Mouse (Mus musculus) erythroblast, embryonic 14.5 days (primary cell): ENCODE data around the gene Perm1. TPM values are rescaled to one million over a fixed set of nuclear protein-coding genes. Genes with fewer than 3 reads are reported as not detected.

Experiments
- H3K27me3 ChIP-seq: 2 replicates; pipeline ENCODE4 v1.6.1; 2012; ENCODE audit warnings: inconsistent platforms; ENCODE audit not compliant: control insufficient read depth
- H3K36me3 ChIP-seq: 2 replicates; pipeline ENCODE4 v1.6.1; 2012; ENCODE audit warnings: mild to moderate bottlenecking, inconsistent platforms; ENCODE audit not compliant: control insufficient read depth
- H3K4me1 ChIP-seq: 2 replicates; pipeline ENCODE4 v1.6.1; 2012; ENCODE audit warnings: inconsistent platforms; ENCODE audit not compliant: control insufficient read depth
- H3K4me3 ChIP-seq: replicated peaks from 2 replicates; pipeline ENCODE3; 2012; ENCODE audit warnings: moderate library complexity, mild to moderate bottlenecking, inconsistent platforms
- H3K9me3 ChIP-seq: 2 replicates; pipeline ENCODE4 v1.6.1; 2012; ENCODE audit warnings: low read length, inconsistent platforms, mixed read lengths; ENCODE audit not compliant: control insufficient read depth
- GATA1 ChIP-seq: IDR thresholded peaks from 2 replicates; pipeline ENCODE4 v1.6.1; 2012; ENCODE audit warnings: low read length, inconsistent platforms, mixed read lengths
- TAL1 ChIP-seq: IDR thresholded peaks from 3 replicates; pipeline ENCODE4 v1.6.1; 2012; ENCODE audit warnings: low read length, inconsistent platforms, mixed read lengths
- polyA plus RNA-seq: library from polyadenylated mRNA; stranded (reverse); fragments of >175 nt; gene quantifications from 2 replicates; pipeline ENCODE4 v1.2.3, GENCODE M21; 2012

Gene Perm1
- polyA plus RNA-seq, 1 experiment: not detected

DNA sequence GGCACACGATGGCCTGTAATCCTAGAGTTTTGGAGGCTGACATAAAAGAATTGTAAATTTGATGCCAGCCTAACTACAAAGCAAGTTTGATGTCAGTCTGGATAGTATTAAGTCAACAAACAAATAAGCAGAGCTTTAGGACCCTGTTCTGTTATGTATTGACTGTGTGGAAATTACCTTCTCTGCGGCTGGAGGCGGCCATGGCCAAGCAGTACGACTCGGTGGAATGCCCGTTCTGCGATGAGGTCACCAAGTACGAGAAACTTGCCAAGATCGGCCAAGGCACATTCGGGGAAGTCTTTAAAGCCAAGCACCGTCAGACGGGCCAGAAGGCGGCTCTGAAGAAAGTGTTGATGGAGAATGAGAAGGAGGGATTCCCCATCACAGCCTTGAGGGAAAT, 2.5 kb upstream of the Perm1 start:
- TF ChIP-seq GATA1 (no peak), TAL1 (no peak)
- Histone ChIP-seq H3K4me1 (no peaks in the 10 kb centered on the region), H3K9me3 (no peaks in the 10 kb centered on the region), H3K27me3 (peaks cover 6% of the 10 kb centered on the region), H3K4me3 (no peak overlapping the region), H3K36me3 (no peaks in the 10 kb centered on the region)

GRCm38 (mm10) chr4:156216196-156216595, 528 bp downstream of the Perm1 start:
- Histone ChIP-seq H3K4me3 (no peak overlapping the region), H3K9me3 (no peaks in the 10 kb centered on the region), H3K4me1 (peaks cover 3% of the 10 kb centered on the region), H3K36me3 (no peaks in the 10 kb centered on the region), H3K27me3 (peaks cover 4% of the 10 kb centered on the region)
- TF ChIP-seq GATA1 (no peak), TAL1 (no peak)

DNA sequence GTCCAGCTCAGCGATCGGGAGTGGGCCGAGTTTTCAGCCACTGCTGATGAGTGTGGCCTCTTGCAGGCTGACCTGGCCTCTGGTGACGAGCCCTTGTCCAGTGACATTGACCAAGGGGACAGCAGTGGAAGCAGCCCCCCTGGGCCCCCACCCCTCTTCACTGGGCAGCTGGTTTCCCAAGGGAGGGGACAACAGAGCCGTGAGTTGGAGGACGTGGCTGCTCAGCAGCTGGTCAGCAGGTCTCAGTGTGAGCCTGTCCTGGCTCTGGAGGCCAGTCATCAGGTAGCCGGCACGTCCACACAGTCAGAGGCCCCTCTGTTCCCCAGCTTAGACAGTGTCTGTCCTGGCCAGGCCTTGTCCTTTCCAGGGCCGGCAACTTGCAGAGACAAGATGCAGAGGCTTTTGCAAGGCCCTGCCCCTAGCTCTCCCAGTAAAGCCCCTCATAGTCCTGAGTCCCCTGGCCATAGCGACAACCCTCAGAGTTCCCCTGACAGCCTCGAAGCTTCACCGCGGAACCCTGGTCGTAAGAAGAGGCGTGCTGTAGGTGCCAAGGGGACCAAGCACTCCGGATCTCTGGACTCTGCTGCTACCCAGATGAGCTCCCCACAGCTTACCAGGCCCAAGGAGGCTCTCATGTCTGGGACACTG, 1.5 kb downstream of the Perm1 start:
- peaks cover 4% of the 10 kb centered on the region for H3K27me3 ChIP-seq
- H3K4me1 ChIP-seq: peaks cover 5% of the 10 kb centered on the region
- TF ChIP-seq GATA1 (no peak), TAL1 (no peak)
- H3K4me3 ChIP-seq: no peak overlapping the region
- no peaks in the 10 kb centered on the region for H3K36me3 ChIP-seq
- H3K9me3 ChIP-seq: no peaks in the 10 kb centered on the region

DNA sequence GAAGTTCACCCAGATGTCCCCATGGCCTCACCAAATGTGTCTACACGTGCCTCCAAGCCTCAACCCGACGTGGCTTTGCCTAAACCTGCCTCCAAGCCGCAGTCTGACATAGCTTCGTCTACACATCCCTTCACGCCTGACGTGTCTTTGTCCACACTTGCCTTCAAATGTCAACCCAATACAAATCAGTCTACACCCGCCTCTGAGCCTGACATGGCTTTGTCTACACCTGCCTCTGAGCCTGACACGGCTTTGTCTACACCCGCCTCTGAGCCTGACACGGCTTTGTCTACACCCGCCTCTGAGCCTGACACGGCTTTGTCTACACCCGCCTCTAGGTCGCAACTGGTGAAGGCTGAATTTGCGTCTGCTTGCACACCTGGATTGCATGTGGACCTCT, 2.2 kb downstream of the Perm1 start:
- no peaks in the 10 kb centered on the region for H3K36me3 ChIP-seq
- H3K27me3 ChIP-seq: peaks cover 4% of the 10 kb centered on the region
- TF ChIP-seq TAL1 (no peak), GATA1 (no peak)
- no peak overlapping the region for H3K4me3 ChIP-seq
- H3K4me1 ChIP-seq: peaks cover 5% of the 10 kb centered on the region
- H3K9me3 ChIP-seq: no peaks in the 10 kb centered on the region

DNA sequence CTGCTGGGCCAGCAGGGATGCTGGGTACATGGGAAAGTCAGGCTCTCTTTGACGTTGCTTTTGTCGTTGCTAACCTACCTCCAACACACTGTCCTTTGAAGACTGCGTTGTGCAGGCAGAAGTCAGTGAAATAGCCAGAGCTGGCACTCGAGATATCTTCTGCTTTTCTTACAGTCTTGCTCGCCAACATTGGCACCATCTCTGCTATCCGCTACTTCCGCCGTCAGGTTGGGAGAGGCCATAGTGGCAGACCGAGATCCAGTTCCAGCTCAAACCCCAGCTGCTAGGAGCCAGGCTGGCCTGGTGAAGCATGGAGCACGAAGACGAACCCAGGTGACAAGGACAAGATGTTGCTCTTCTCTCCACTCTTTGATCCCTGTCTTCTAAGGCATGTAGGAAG, 4.3 kb downstream of the Perm1 start:
- TF ChIP-seq GATA1 (no peak), TAL1 (no peak)
- no peak overlapping the region for H3K4me3 ChIP-seq
- H3K9me3 ChIP-seq: no peaks in the 10 kb centered on the region
- no peaks in the 10 kb centered on the region for H3K36me3 ChIP-seq
- H3K27me3 ChIP-seq: peaks cover 4% of the 10 kb centered on the region
- H3K4me1 ChIP-seq: peaks cover 5% of the 10 kb centered on the region

- no peaks in the 10 kb centered on the region for H3K9me3 ChIP-seq
- H3K27me3 ChIP-seq: no peaks in the 10 kb centered on the region
- H3K4me3 ChIP-seq: no peak overlapping the region
- TF ChIP-seq TAL1 (no peak), GATA1 (no peak)
- H3K36me3 ChIP-seq: peaks cover 4% of the 10 kb centered on the region
- peaks cover 21% of the 10 kb centered on the region for H3K4me1 ChIP-seq
Measured at GRCm38 (mm10) chr4:156224276-156224675, 8.6 kb downstream of the Perm1 start.

DNA sequence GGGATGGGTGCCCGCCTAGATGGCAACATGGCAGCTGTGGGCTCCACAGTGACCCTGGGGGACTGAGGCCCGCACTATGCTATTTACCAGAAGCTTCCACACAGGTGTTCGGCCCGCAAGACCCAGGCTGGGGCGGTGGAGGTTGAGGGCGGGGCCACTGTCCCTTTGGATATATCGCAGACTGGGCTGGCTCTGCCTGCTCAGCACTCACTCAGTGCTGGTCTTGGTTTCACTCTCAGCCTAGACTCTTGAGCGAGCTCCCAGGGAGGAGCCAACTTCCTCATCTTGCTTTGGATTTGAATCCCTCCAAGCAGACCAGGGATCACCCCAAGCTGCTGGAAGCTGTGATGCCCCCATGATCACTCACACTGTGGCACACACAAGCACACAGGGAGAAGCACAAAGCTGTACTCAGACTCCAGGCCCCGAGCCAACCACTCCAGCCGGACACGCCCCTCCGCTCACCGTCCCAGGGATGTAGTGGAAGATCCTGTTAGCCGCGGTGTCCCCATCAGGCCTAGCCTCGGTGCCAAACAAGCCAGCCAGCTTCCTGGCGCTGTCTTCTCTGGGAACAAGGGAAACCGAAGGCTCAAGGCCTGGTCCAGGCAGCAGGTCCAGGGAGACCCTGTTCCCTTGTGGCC, 12.2 kb downstream of the Perm1 start:
- H3K9me3 ChIP-seq: no peaks in the 10 kb centered on the region
- TF ChIP-seq TAL1 (no peak), GATA1 (no peak)
- peaks cover 22% of the 10 kb centered on the region for H3K4me1 ChIP-seq
- no peak overlapping the region for H3K4me3 ChIP-seq
- peaks cover 40% of the 10 kb centered on the region for H3K36me3 ChIP-seq
- H3K27me3 ChIP-seq: no peaks in the 10 kb centered on the region

DNA sequence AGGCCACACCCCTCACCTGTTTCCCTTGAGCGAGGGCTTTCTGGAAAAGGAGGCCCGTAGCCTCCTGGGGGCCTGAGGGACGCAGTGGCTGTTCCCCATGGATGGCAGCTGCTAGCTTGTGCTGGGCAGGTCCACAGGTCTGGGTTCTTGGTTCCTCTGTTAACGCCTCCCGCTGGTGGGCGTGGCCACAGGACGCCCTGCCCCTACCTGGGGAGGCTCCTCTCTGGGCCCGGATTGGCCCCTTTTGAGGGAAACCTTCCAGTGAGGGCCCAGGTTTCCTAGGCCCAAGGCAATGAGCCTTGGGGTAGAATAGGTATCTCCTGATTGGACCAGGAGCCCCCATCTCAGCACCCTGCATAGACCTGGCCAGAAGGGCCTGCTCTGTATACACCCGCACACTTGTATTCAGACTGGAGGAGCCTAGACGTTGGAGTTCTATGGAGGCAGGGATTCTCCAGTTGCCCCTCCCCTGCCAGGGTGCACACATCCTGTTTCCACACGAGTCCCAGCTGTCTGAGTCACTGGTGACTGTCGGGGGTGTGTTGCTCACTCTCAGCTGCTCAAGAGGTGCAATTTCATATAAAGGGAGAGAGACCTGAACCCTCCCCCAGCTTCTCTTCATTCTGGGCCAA, 12.8 kb downstream of the Perm1 start:
- H3K36me3 ChIP-seq: peaks cover 46% of the 10 kb centered on the region
- H3K27me3 ChIP-seq: no peaks in the 10 kb centered on the region
- no peak for TF ChIP-seq TAL1
- TF ChIP-seq GATA1: no peak
- peaks cover 28% of the 10 kb centered on the region for H3K4me1 ChIP-seq
- H3K9me3 ChIP-seq: no peaks in the 10 kb centered on the region
- H3K4me3 ChIP-seq: no peak overlapping the region

DNA sequence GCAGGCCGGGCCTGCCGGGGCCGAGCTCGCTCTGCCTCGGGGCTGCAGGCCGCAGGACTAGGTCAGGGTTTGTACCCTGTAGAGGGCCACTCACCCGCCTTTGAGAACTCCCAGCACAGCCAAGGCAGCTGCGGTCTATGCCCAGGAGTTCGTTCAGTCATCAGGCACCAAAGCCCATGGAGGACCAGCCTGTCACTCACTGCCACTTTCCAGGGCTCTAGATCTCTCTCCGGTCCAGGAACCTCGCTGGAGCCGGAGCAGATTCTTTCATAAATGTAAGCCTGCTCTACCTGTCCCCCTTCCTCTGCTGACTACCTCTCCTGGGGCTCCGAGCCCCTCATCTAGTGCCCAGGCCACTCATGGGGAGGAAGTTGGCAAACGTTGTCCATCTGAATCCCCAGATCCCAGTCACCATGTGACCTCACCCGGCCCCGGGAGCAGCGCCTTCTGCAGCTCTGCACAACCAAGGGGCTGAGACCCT, 18.4 kb downstream of the Perm1 start:
- Histone ChIP-seq H3K36me3 (peaks cover 70% of the 10 kb centered on the region), H3K27me3 (no peaks in the 10 kb centered on the region), H3K4me3 (peak overlapping the region; percentile 82), H3K4me1 (peaks cover 54% of the 10 kb centered on the region), H3K9me3 (no peaks in the 10 kb centered on the region)
- TF ChIP-seq GATA1 (no peak), TAL1 (no peak)
